Mouse (Mus musculus): ENCODE data around the gene Tmco1. TPM values are rescaled to one million over a fixed set of nuclear protein-coding genes. Genes with fewer than 3 reads are reported as not detected.

Gene Tmco1
- polyA plus RNA-seq, 1 experiment from 2014 or later = 95.3 TPM

DNA sequence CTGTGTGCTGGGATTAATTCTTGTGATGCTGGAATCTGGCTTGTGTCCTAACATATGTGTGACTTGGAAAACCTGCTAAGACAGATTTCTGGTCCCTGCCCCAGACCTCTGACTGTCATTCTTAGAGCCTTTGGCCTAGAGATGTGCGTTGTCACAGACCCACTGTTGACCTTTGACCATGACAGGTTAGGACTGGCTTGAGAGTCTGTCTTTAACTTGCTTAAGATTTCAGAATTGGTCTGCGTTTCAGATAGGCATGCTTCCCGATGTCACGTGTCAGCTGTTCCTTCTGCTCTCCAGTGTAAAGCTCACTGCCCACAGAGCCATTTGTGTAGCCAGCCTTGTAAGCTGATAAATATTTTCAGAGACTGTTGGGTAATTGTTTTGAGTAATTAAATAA, 54.6 kb downstream of the Tmco1 start:
- Histone ChIP-seq H3K4me2 (replicated peaks; ENCODE audit: low read depth) (no peak overlapping the region), H3K36me3 (ENCODE audit: control insufficient read depth, insufficient read depth) (peaks cover 81% of the 10 kb centered on the region), H3K9ac (ENCODE audit: low read depth, low read length) (no peak overlapping the region), H3K4me3 (ENCODE audit: low read depth, low read length) (no peak overlapping the region), H3K27me3 (replicated peaks; ENCODE audit: control insufficient read depth, insufficient read depth, low read length) (no peaks in the 10 kb centered on the region), H3K27ac (ENCODE audit: low read depth, low read length) (no peak overlapping the region; the same call in 1 of the 2 replicates), H3K9me3 (ENCODE audit: control insufficient read depth) (no peaks in the 10 kb centered on the region), H3K4me1 (replicated peaks; ENCODE audit: control insufficient read depth, insufficient read depth, low read length) (no peaks in the 10 kb centered on the region)
- no peak for TF ChIP-seq CTCF (IDR thresholded peaks at IDR 0.05; ENCODE audit: low read depth)
- ATAC-seq = peak; percentile 68
- WGBS = 66% methylated on average over 4 of the region's 4 CpGs

DNA sequence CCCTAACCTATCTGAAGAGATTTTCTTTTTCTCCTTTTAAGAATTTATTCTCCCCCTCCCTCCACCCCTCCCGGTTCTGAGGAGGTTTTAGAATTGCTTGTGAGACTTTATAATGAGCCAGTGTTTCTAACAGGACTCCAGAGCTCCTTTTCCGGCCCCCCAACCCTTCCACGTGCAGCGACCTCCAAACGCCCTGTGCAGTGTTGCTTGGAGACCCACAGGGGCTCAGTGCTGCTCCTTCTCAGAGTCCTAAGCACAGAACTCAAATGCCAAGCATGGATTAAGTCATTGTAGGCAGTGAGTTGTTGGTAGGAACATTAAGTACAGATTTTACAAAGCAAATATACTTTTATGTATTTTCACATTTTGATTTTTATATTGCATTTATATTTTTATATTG, 55.1 kb downstream of the Tmco1 start:
- no peak overlapping the region for H3K9ac ChIP-seq (ENCODE audit: low read depth, low read length)
- no peaks in the 10 kb centered on the region for H3K27me3 ChIP-seq (replicated peaks; ENCODE audit: control insufficient read depth, insufficient read depth, low read length)
- no peak overlapping the region; the same call in 1 of the 2 replicates for H3K27ac ChIP-seq (ENCODE audit: low read depth, low read length)
- H3K36me3 ChIP-seq (ENCODE audit: control insufficient read depth, insufficient read depth) = peaks cover 77% of the 10 kb centered on the region
- no peak overlapping the region for H3K4me3 ChIP-seq (ENCODE audit: low read depth, low read length)
- ATAC-seq = no peak
- H3K4me2 ChIP-seq (replicated peaks; ENCODE audit: low read depth) = no peak overlapping the region
- 78% methylated on average over 5 of the region's 5 CpGs for WGBS
- H3K4me1 ChIP-seq (replicated peaks; ENCODE audit: control insufficient read depth, insufficient read depth, low read length) = no peaks in the 10 kb centered on the region
- H3K9me3 ChIP-seq (ENCODE audit: control insufficient read depth) = no peaks in the 10 kb centered on the region
- no peak for TF ChIP-seq CTCF (IDR thresholded peaks at IDR 0.05; ENCODE audit: low read depth)

DNA sequence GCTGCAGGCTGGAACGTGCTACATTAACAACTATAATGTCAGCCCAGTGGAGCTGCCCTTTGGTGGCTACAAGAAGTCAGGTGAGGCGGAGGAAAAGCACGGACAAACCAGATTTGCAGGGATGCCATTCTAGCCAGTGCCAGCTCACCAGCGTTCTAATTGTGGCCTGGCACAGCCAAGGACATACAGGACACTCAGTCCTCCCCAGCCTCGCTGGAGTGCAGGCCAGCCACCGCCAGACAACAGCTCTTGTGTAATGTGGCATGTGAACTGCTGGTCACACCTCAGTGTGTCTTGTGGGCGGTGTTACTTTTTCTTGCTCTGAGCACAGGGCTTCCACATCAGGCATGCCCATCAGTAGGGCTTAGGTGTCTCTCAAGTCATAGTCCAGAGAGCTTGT, 57.6 kb downstream of the Tmco1 start:
- H3K4me2 ChIP-seq (replicated peaks; ENCODE audit: low read depth) = no peak overlapping the region
- no peaks in the 10 kb centered on the region for H3K9me3 ChIP-seq (ENCODE audit: control insufficient read depth)
- H3K4me1 ChIP-seq (replicated peaks; ENCODE audit: control insufficient read depth, insufficient read depth, low read length) = no peaks in the 10 kb centered on the region
- ATAC-seq = peak; percentile 15; the same call in 1 of the 2 replicates
- no peak overlapping the region for H3K4me3 ChIP-seq (ENCODE audit: low read depth, low read length)
- peaks cover 65% of the 10 kb centered on the region for H3K36me3 ChIP-seq (ENCODE audit: control insufficient read depth, insufficient read depth)
- no peaks in the 10 kb centered on the region for H3K27me3 ChIP-seq (replicated peaks; ENCODE audit: control insufficient read depth, insufficient read depth, low read length)
- no peak overlapping the region for H3K9ac ChIP-seq (ENCODE audit: low read depth, low read length)
- no peak for TF ChIP-seq CTCF (IDR thresholded peaks at IDR 0.05; ENCODE audit: low read depth)
- WGBS = 74% methylated on average over 7 of the region's 7 CpGs
- H3K27ac ChIP-seq (ENCODE audit: low read depth, low read length) = no peak overlapping the region

DNA sequence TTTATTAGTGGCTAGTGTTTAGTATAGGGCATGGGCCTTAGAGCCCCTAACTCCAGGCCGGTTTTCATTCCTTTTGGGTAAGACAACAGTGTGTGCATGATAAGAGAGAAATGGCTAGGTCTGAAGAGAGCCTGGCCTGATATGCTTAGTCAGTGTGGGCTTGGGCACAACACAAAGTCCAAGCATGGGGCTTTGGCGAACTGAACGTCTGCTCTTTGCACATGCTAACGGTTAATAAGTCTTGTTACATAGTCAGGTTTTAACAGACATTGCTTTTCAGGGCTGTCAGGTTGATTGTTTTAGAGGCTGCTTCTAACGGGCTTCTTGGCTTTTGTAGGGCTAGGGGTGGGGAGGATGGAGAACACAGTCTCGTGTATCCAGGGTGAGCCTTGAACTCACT, 58.4 kb downstream of the Tmco1 start:
- Histone ChIP-seq H3K9me3 (ENCODE audit: control insufficient read depth) (no peaks in the 10 kb centered on the region), H3K4me3 (ENCODE audit: low read depth, low read length) (no peak overlapping the region), H3K36me3 (ENCODE audit: control insufficient read depth, insufficient read depth) (peaks cover 61% of the 10 kb centered on the region), H3K4me1 (replicated peaks; ENCODE audit: control insufficient read depth, insufficient read depth, low read length) (no peaks in the 10 kb centered on the region), H3K27me3 (replicated peaks; ENCODE audit: control insufficient read depth, insufficient read depth, low read length) (no peaks in the 10 kb centered on the region), H3K4me2 (replicated peaks; ENCODE audit: low read depth) (no peak overlapping the region), H3K9ac (ENCODE audit: low read depth, low read length) (no peak overlapping the region), H3K27ac (ENCODE audit: low read depth, low read length) (no peak overlapping the region)
- ATAC-seq = no peak
- no peak for TF ChIP-seq CTCF (IDR thresholded peaks at IDR 0.05; ENCODE audit: low read depth)
- 81% methylated on average over 6 of the region's 6 CpGs for WGBS

DNA sequence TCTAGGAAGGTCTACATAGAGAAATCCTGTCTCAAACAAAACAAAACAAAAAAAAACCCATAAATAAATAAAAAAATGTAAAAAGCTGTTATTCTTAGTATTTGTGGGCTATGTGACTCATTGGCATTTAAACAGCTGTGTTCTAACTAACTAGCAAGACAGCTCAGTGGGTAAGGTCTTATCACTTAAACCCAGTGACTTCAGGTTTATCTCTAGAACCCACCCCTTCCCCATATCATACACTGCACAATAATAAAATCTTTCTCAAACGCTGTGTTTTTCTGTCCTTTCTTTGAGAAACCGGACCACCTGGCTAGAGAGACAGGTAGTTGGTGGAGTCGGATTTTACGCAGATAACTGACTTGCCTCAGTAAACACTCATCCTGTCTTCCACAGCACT, 59.8 kb downstream of the Tmco1 start:
- TF ChIP-seq CTCF (IDR thresholded peaks at IDR 0.05; ENCODE audit: low read depth) = no peak
- Histone ChIP-seq H3K4me1 (replicated peaks; ENCODE audit: control insufficient read depth, insufficient read depth, low read length) (no peaks in the 10 kb centered on the region), H3K9me3 (ENCODE audit: control insufficient read depth) (no peaks in the 10 kb centered on the region), H3K27ac (ENCODE audit: low read depth, low read length) (no peak overlapping the region), H3K4me2 (replicated peaks; ENCODE audit: low read depth) (no peak overlapping the region), H3K27me3 (replicated peaks; ENCODE audit: control insufficient read depth, insufficient read depth, low read length) (no peaks in the 10 kb centered on the region), H3K4me3 (ENCODE audit: low read depth, low read length) (no peak overlapping the region), H3K9ac (ENCODE audit: low read depth, low read length) (no peak overlapping the region), H3K36me3 (ENCODE audit: control insufficient read depth, insufficient read depth) (peaks cover 63% of the 10 kb centered on the region)
- WGBS = 77% methylated on average over 4 of the region's 4 CpGs
- no peak for ATAC-seq

DNA sequence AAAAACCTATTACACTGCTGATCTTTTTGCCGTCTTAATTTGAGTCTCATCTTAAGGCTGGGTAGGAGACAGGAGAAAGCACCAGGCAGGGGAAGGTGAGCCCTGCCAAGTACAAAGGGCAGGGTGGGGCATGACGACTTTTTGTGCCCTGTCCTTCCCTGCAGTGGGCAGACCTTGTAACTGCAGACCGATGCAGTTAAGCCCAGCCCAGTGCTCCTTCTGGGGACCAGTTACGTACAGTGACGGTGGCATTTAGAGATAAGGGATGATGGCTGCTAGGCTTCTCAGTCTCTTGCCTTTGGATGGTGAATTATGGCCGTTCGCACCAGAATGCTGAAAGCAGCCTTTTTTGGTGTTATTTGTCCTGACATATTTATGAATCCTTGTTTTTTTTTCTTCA, 60.3 kb downstream of the Tmco1 start:
- 0 out of 2 replicates have a peak, but pooled peaks have one; percentile 14 for TF ChIP-seq CTCF (IDR thresholded peaks at IDR 0.05; ENCODE audit: low read depth)
- 61% methylated on average over 7 of the region's 7 CpGs for WGBS
- Histone ChIP-seq H3K4me2 (replicated peaks; ENCODE audit: low read depth) (no peak overlapping the region), H3K4me3 (ENCODE audit: low read depth, low read length) (no peak overlapping the region), H3K27ac (ENCODE audit: low read depth, low read length) (no peak overlapping the region), H3K36me3 (ENCODE audit: control insufficient read depth, insufficient read depth) (peaks cover 58% of the 10 kb centered on the region), H3K9me3 (ENCODE audit: control insufficient read depth) (no peaks in the 10 kb centered on the region), H3K4me1 (replicated peaks; ENCODE audit: control insufficient read depth, insufficient read depth, low read length) (no peaks in the 10 kb centered on the region), H3K27me3 (replicated peaks; ENCODE audit: control insufficient read depth, insufficient read depth, low read length) (no peaks in the 10 kb centered on the region), H3K9ac (ENCODE audit: low read depth, low read length) (no peak overlapping the region)
- ATAC-seq = peak; percentile 44; the same call in 1 of the 2 replicates

DNA sequence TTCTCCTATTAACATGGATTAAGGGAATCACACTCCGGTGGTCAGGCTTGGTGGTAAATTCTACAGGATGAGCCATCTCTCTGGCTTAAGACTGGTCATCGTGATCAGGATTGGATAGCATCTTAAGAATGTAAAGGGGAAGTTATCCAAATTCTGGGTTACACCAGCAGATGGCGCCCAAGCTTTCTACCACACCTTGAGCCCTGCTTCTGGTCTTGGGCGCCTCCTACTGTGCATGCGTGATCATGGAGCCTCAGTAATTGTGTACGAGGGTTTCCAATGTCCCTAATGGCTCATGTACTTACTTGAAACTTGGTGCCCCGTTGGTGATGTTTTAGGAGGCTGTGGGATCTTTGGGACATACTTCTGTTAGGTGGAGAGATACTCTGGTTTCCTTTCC, 61.7 kb downstream of the Tmco1 start:
- H3K4me3 ChIP-seq (ENCODE audit: low read depth, low read length) = no peak overlapping the region
- ATAC-seq = peak; percentile 44
- 9% methylated on average over 7 of the region's 7 CpGs for WGBS
- no peak overlapping the region for H3K4me2 ChIP-seq (replicated peaks; ENCODE audit: low read depth)
- H3K36me3 ChIP-seq (ENCODE audit: control insufficient read depth, insufficient read depth) = peaks cover 53% of the 10 kb centered on the region
- no peaks in the 10 kb centered on the region for H3K9me3 ChIP-seq (ENCODE audit: control insufficient read depth)
- peak; percentile 100 for TF ChIP-seq CTCF (IDR thresholded peaks at IDR 0.05; ENCODE audit: low read depth)
- H3K4me1 ChIP-seq (replicated peaks; ENCODE audit: control insufficient read depth, insufficient read depth, low read length) = no peaks in the 10 kb centered on the region
- no peaks in the 10 kb centered on the region for H3K27me3 ChIP-seq (replicated peaks; ENCODE audit: control insufficient read depth, insufficient read depth, low read length)
- H3K9ac ChIP-seq (ENCODE audit: low read depth, low read length) = no peak overlapping the region
- H3K27ac ChIP-seq (ENCODE audit: low read depth, low read length) = no peak overlapping the region
